Mouse (Mus musculus) bone marrow, adult 2 months (tissue): ENCODE results near the gene Paxip1. TPM values are rescaled to one million over a fixed set of nuclear protein-coding genes. Genes with fewer than 3 reads are reported as not detected.

Experiments
- H3K27ac ChIP-seq: fragments of 200-500 bp; 2 replicates; pipeline ENCODE4 v1.5.1; 2012; ENCODE audit warnings: low read depth, mild to moderate bottlenecking, control low read depth, inconsistent platforms, low read length; ENCODE audit not compliant: control insufficient read depth, poor library complexity, insufficient read depth
- H3K4me1 ChIP-seq: fragments of 200-500 bp; 2 replicates; pipeline ENCODE4 v1.6.1; 2011; ENCODE audit warnings: low read length; ENCODE audit not compliant: control insufficient read depth, insufficient read depth
- H3K4me3 ChIP-seq: fragments of 200-500 bp; replicated peaks from 2 replicates; pipeline ENCODE3; 2011; ENCODE audit warnings: mild to moderate bottlenecking, low read depth, low read length, control low read depth; ENCODE audit not compliant: control insufficient read depth
- CTCF ChIP-seq: fragments of 200-500 bp; IDR thresholded peaks from 2 replicates; pipeline ENCODE4 v1.5.1; 2011; ENCODE audit warnings: low read length, control low read depth; ENCODE audit not compliant: control insufficient read depth, insufficient read depth
- POLR2A ChIP-seq: fragments of 200-500 bp; IDR thresholded peaks from 2 replicates; pipeline ENCODE4 v1.6.1; 2011; ENCODE audit warnings: low read depth, mild to moderate bottlenecking, control low read depth, low read length, borderline replicate concordance; ENCODE audit not compliant: control insufficient read depth
- WGBS: fragments of 180-500 bp; shearing (Covaris S2); methylation state at CpG from one replicate; pipeline ENCODE4 v1.1.7; 2018; 5-methylcytosine and 5-hydroxymethylcytosine counted together
- polyA plus RNA-seq: library from polyadenylated mRNA; stranded (reverse); fragments of >200 nt; gene quantifications from 2 replicates; pipeline ENCODE4 v1.2.4, GENCODE M21; 2011; ENCODE audit warnings: low replicate concordance; ENCODE audit not compliant: missing spikeins, insufficient read depth, insufficient read length

Paxip1 gene
- polyA plus RNA-seq, 1 experiment: 47.0 TPM

GRCm38 (mm10) chr5:27714356-27714755 is 77.1 kb downstream of the Paxip1 start:
- TF ChIP-seq POLR2A: no peak
- Histone ChIP-seq H3K4me1 (no peaks in the 10 kb centered on the region), H3K4me3 (no peak overlapping the region), H3K27ac (no peak overlapping the region)
- WGBS: 74% methylated on average over 9 of the region's 9 CpGs

GRCm38 (mm10) chr5:27711461-27712192 is 79.9 kb downstream of the Paxip1 start:
- H3K4me3 ChIP-seq: no peak overlapping the region
- TF ChIP-seq CTCF: no peak
- no peak for TF ChIP-seq POLR2A
- 87% methylated on average over 8 of the region's 8 CpGs for WGBS

DNA sequence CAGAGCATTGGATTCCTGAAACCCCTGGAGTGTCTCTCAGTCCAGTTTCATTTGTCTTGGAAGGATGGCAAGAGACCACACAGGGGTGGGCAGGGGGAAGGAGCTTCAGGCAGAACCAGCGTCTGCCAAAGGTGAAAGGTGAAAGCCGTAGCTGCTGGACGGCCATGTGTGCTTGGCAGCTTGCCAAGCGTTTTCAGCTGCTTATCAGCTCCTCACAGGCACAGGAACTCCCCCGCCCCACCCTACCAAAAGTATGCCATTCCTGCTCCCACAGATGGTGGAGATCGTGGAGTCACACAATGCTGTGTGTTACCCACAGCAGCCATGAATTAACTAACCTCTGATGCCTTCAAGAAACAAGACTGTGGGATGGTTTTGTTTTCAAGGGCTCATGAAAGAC is 83.3 kb downstream of the Paxip1 start:
- H3K4me1 ChIP-seq: no peaks in the 10 kb centered on the region; the same call in 1 of the 2 replicates
- no peak overlapping the region; the same call in 1 of the 2 replicates for H3K27ac ChIP-seq
- no peak overlapping the region for H3K4me3 ChIP-seq
- TF ChIP-seq POLR2A (no peak), CTCF (no peak)
- 9% methylated on average over 6 of the region's 6 CpGs for WGBS

More at GRCm38 (mm10) chr5:27711461-27712192, 79.9 kb downstream of the Paxip1 start:
- no peaks in the 10 kb centered on the region; the same call in 1 of the 2 replicates for H3K4me1 ChIP-seq
- H3K27ac ChIP-seq: no peak overlapping the region

DNA sequence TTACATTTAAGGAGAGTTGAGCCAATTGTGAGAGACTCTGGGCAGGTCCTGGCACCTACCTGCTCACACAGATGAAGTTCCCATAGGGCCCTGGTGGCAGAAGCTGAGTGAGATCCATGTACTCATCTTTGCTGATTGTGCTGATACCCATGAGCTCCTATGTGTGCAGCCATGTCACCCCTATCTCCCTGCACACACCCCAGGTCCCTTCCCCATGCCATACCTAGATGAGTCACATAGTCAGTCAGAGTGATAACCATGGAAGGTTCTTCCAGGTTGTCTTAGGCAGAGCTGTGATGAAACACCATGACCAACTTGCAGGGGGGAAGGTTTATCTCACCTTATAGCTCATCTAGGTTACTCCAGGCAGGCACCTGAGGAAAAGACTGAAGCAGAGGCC is 84.2 kb downstream of the Paxip1 start:
- no peaks in the 10 kb centered on the region; the same call in 1 of the 2 replicates for H3K4me1 ChIP-seq
- H3K4me3 ChIP-seq: no peak overlapping the region
- peak overlapping the region; percentile 26 for H3K27ac ChIP-seq
- TF ChIP-seq CTCF: no peak
- no peak for TF ChIP-seq POLR2A

DNA sequence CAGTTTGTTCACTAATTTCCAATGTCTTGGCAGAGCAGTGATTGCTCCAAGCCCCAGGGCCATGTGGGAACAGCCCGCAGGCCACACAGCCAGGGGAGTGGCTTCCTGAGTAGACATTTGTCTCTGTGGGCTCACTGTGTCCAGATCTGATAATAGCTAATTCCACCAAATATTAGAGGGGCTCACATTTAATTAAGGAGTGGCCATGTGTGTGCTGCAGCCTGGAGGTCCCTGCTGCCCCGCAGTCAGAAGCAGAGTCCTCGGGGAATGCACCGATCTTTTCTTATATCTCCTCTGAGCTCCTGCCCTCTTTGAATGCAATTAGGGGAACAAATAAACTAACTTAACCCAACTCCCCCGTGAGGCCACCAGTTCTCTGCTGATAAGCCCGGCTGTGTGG is 84.9 kb downstream of the Paxip1 start:
- H3K4me3 ChIP-seq: no peak overlapping the region
- no peak for TF ChIP-seq CTCF
- TF ChIP-seq POLR2A: no peak
- no peak overlapping the region for H3K27ac ChIP-seq
- WGBS: 68% methylated on average over 6 of the region's 6 CpGs
- H3K4me1 ChIP-seq: no peaks in the 10 kb centered on the region; the same call in 1 of the 2 replicates

- H3K27ac ChIP-seq: no peak overlapping the region
- TF ChIP-seq CTCF (no peak), POLR2A (no peak)
- H3K4me1 ChIP-seq: no peaks in the 10 kb centered on the region; the same call in 1 of the 2 replicates
- no peak overlapping the region for H3K4me3 ChIP-seq
Observed at GRCm38 (mm10) chr5:27705020-27705419, 86.5 kb downstream of the Paxip1 start.

DNA sequence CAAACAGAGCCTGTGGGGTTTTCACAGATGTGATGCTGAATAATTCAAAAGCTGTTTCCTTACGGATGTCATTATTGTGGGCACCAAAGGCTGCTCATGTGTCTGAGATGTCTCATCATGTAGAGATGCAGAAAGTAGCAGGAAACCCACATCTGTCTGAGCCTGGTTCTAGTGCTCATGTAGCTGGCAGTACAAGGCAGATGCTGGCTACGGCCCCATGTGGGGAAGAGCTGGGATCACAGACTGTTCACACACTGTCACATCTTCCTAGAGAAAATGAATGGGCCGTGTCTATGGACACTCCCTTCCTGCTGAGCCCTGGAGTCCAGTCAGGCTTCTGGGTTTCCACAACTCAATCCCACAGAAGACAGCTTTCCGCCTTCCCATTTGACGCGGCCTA is 89.0 kb downstream of the Paxip1 start:
- WGBS: 80% methylated on average over 6 of the region's 6 CpGs
- H3K4me1 ChIP-seq: no peaks in the 10 kb centered on the region; the same call in 1 of the 2 replicates
- TF ChIP-seq POLR2A (no peak), CTCF (no peak)
- H3K4me3 ChIP-seq: no peak overlapping the region
- no peak overlapping the region for H3K27ac ChIP-seq

Other genes starting within 250 kb of the Paxip1 start
- not detected in 2 replicates for gene Htr5a, start 50.5 kb upstream of the Paxip1 start, polyA plus RNA-seq